Mouse (Mus musculus) liver, embryonic 14.5 days (tissue): ENCODE data around the gene Ngfr.

Experiments
- CTCF ChIP-seq: IDR thresholded peaks from 2 replicates; pipeline ENCODE4 v1.5.1; 2016; ENCODE audit warnings: antibody characterized with exemption, low read depth, control low read depth
- EP300 ChIP-seq: IDR thresholded peaks from 2 replicates; pipeline ENCODE4 v1.6.1; 2016; ENCODE audit warnings: antibody characterized with exemption, low read depth

DNA sequence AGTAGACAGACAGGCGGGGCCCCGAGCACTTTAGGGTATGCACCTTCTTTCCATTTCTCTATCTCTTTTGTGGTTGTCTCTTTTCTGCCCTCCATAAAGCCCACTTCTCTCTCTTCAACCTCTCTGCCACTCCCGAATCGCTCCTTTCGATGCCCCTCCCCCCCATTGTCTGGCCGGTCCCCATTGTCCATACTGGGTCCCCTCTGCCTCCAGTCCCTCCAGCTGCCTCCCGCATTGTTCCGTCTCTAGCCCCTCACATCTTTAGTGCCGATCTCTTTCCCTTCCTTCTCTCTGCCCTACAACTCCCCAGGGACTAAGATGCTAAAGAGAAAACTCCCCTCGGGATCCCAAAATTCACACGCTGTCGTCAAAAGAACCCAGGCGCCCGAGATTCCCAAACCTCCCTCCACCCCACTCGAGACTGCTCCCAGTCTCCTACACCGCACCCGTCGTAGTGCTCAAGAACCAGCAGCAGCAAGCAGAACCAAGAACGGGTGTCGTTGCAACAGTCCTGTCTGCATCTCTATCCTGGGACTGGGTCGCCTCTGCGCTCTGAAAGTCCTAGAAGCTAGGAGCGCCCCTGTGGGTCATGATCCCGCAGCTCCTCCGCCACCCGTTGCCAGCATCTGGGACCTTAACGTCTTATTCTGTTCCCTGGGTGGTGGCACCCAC is 648 bp downstream of the Ngfr start:
- TF ChIP-seq EP300, result no peak
- no peak for TF ChIP-seq CTCF
